21 mouse cellular contexts compared by ENCODE assay signal in the genomic region with DNA sequence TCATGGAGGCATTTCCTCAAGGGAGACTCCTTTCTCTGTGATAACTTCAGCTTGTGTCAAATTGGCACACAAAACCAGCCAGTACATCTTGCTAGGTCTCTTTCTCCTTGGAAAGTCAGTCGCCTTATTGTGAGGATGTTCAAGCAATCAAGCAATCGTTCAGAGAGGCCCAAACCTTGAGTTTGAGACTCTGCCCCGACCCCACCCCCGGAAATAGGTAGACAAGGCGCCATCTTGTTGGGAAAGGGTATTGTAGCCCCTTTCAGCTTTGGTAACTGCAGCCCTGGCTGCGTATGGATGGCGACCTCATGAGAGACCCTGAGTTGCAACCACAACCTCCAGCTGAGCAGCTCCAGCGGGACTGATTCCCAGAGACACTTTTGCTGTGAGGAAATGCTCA.
"Had no signal": no experiment of that assay in that cellular context is flagged by ENCODE, and none has a peak within 500 bp of the region (broad histone marks: within the 10 kb centered on the region; RNA-seq: fewer than 3 reads in every experiment).

No protein-coding gene starts in this region.

- H3K9ac ChIP-seq: limb, embryonic 13.5 days; liver, embryonic 13.5 days; midbrain, embryonic 15.5 days; neural tube, embryonic 12.5 days; neural tube, embryonic 15.5 days had no signal

- H3K27ac ChIP-seq: kidney, postnatal 0 days; layer of hippocampus, adult 2 months; limb, embryonic 10.5 days; limb, embryonic 13.5 days; liver, embryonic 13.5 days; midbrain, embryonic 15.5 days; neural tube, embryonic 12.5 days; neural tube, embryonic 15.5 days; stomach, postnatal 0 days had no signal

- ATAC-seq: midbrain, embryonic 15.5 days had no signal

- H3K4me2 ChIP-seq: limb, embryonic 13.5 days; liver, embryonic 13.5 days; midbrain, embryonic 15.5 days; neural tube, embryonic 12.5 days; neural tube, embryonic 15.5 days had no signal

- H3K4me3 ChIP-seq: layer of hippocampus, adult 2 months; limb, embryonic 10.5 days; limb, embryonic 13.5 days; liver, embryonic 13.5 days; midbrain, embryonic 15.5 days; neural tube, embryonic 12.5 days; neural tube, embryonic 15.5 days had no signal

- DNase-seq: kidney, adult 2 months; kidney, postnatal 25 days; layer of hippocampus, adult 9-11 months; liver; liver, embryonic 13.5 days; lung, adult 2 months; lung, postnatal 14 days; lung, postnatal 4 days; right cerebral cortex, adult 18-20 months; right cerebral cortex, postnatal 14 days; right cerebral cortex, postnatal 4 days; thymus, adult 18-20 months; thymus, postnatal 36 days had no signal

- H3K36me3 ChIP-seq: limb, embryonic 10.5 days; limb, embryonic 13.5 days; liver, embryonic 13.5 days; midbrain, embryonic 15.5 days; neural tube, embryonic 12.5 days; neural tube, embryonic 15.5 days had no signal

- H3K27me3 ChIP-seq: limb, embryonic 13.5 days; midbrain, embryonic 15.5 days; neural tube, embryonic 12.5 days; neural tube, embryonic 15.5 days had no signal

- H3K9me3 ChIP-seq: limb, embryonic 10.5 days; midbrain, embryonic 15.5 days; neural tube, embryonic 15.5 days had no signal
